Mouse (Mus musculus) spleen, postnatal 4 days (tissue): Measurements from ENCODE around the gene Cerkl.

Experiments
- DNase-seq, 2 experiments: peaks; one replicate each; pipeline ENCODE4 v3.0.0; 2022; ENCODE audit warnings: low spot score in 2 of 2

Cerkl gene

GRCm38 (mm10) chr2:79456575-79457349 is at the start of gene Cerkl, which contains the start of gene Neurod1:
Gene Cerkl, minus strand, starts transcription at chr2:79456785.
Gene Neurod1, minus strand, starts transcription at chr2:79456751.
- no peak for DNase-seq

GRCm38 (mm10) chr2:79498990-79499755 is 42.6 kb upstream of the Cerkl start:
- peak; percentile 20 to 65 for DNase-seq

- DNase-seq: no peak
Measured at GRCm38 (mm10) chr2:79485127-79485526, 28.5 kb upstream of the Cerkl start.

- DNase-seq: no peak
Measured at GRCm38 (mm10) chr2:79482511-79482910, 25.9 kb upstream of the Cerkl start.

- no peak for DNase-seq
Measured at GRCm38 (mm10) chr2:79462411-79462810, 5.8 kb upstream of the Cerkl start.

GRCm38 (mm10) chr2:79461861-79462260 is 5.3 kb upstream of the Cerkl start:
- DNase-seq: no peak

- no peak for DNase-seq
Measured at GRCm38 (mm10) chr2:79460586-79460985, 4.0 kb upstream of the Cerkl start.

- DNase-seq: no peak
Measured at GRCm38 (mm10) chr2:79460107-79460506, 3.5 kb upstream of the Cerkl start.

GRCm38 (mm10) chr2:79459061-79460045 is 2.8 kb upstream of the Cerkl start:
- no peak for DNase-seq

- no peak for DNase-seq
Measured at GRCm38 (mm10) chr2:79457932-79458331, 1.3 kb upstream of the Cerkl start.

GRCm38 (mm10) chr2:79457434-79457833 is 849 bp upstream of the Cerkl start:
- no peak for DNase-seq

- DNase-seq: no peak
Measured at GRCm38 (mm10) chr2:79455646-79456045, 939 bp downstream of the Cerkl start.

GRCm38 (mm10) chr2:79454786-79455446 is 1.7 kb downstream of the Cerkl start:
- no peak for DNase-seq

GRCm38 (mm10) chr2:79453901-79454781 is 2.4 kb downstream of the Cerkl start:
- peak; percentile 53 to 79 for DNase-seq

- DNase-seq: no peak
Measured at GRCm38 (mm10) chr2:79451438-79451837, 5.1 kb downstream of the Cerkl start.

- DNase-seq: no peak
Measured at GRCm38 (mm10) chr2:79450684-79451394, 5.7 kb downstream of the Cerkl start.

GRCm38 (mm10) chr2:79449371-79449770 is 7.2 kb downstream of the Cerkl start:
- DNase-seq: no peak

- DNase-seq: no peak
Measured at GRCm38 (mm10) chr2:79447198-79447597, 9.4 kb downstream of the Cerkl start.

GRCm38 (mm10) chr2:79443861-79444620 is 12.5 kb downstream of the Cerkl start:
- no peak for DNase-seq
